Mouse (Mus musculus) embryonic fibroblast, embryonic 13.5 days (primary cell): ENCODE data around the gene Rap1b.

Experiments used
- CTCF ChIP-seq: IDR thresholded peaks from 2 replicates; pipeline ENCODE4 v1.5.1; 2011; ENCODE audit warnings: mild to moderate bottlenecking, control low read depth, low read length, moderate library complexity, borderline replicate concordance; ENCODE audit not compliant: insufficient read depth
- POLR2A ChIP-seq: IDR thresholded peaks from 2 replicates; pipeline ENCODE4 v1.6.1; 2011; ENCODE audit warnings: low read depth, mild to moderate bottlenecking, control low read depth, low read length, moderate library complexity

GRCm38 (mm10) chr10:117845597-117846259, at the start of gene Rap1b:
- TF ChIP-seq CTCF (no peak), POLR2A (peak; percentile 96)
